Mouse (Mus musculus) cerebellum, adult 2 months (tissue): ENCODE data around the gene Use1. TPM values are rescaled to one million over a fixed set of nuclear protein-coding genes. Genes with fewer than 3 reads are reported as not detected.
"Not testable (repeated sequence)": the region's sequence is repeated elsewhere in the genome, so short reads cannot be mapped to it uniquely, and the experiment has no call there.

Experiments
- DNase-seq, 2 experiments: peaks; one replicate each; pipeline ENCODE4 v3.0.0; 2021
- H3K27ac ChIP-seq: fragments of 200-500 bp; 2 replicates; pipeline ENCODE4 v1.5.1; 2012; ENCODE audit warnings: low read length, control low read depth, inconsistent platforms; ENCODE audit not compliant: insufficient read depth
- H3K27me3 ChIP-seq: fragments of 200-500 bp; 2 replicates; pipeline ENCODE4 v1.6.1; 2012; ENCODE audit warnings: inconsistent platforms, mild to moderate bottlenecking, low read length, moderate library complexity; ENCODE audit not compliant: control insufficient read depth, insufficient read depth
- H3K4me1 ChIP-seq: fragments of 200-500 bp; 2 replicates; pipeline ENCODE4 v1.6.1; 2011; ENCODE audit warnings: low read length; ENCODE audit not compliant: control insufficient read depth, insufficient read depth
- H3K4me3 ChIP-seq: fragments of 200-500 bp; replicated peaks from 2 replicates; pipeline ENCODE3; 2011; ENCODE audit warnings: mild to moderate bottlenecking, low read depth, low read length, control low read depth; ENCODE audit not compliant: insufficient read depth
- CTCF ChIP-seq: fragments of 200-500 bp; IDR thresholded peaks from 2 replicates; pipeline ENCODE4 v1.5.1; 2011; ENCODE audit warnings: low read depth, mild to moderate bottlenecking, control low read depth, low read length, moderate library complexity, borderline replicate concordance; ENCODE audit not compliant: insufficient read depth
- POLR2A ChIP-seq: fragments of 200-500 bp; IDR thresholded peaks from 2 replicates; pipeline ENCODE4 v1.6.1; 2011; ENCODE audit warnings: low read length, control low read depth, borderline replicate concordance; ENCODE audit not compliant: insufficient read depth
- WGBS: fragments of 180-500 bp; shearing (Covaris S2); methylation state at CpG from one replicate; pipeline ENCODE4 v1.1.7; 2018; 5-methylcytosine and 5-hydroxymethylcytosine counted together
- polyA plus RNA-seq: library from polyadenylated mRNA; depleted of rRNA; stranded (reverse); fragments of >200 nt; gene quantifications from 2 replicates; pipeline ENCODE4 v1.2.3, GENCODE M21; 2012; rRNA removed

The Use1 gene
- 199 and 204 TPM in 2 replicates for polyA plus RNA-seq

GRCm38 (mm10) chr8:71366771-71367528, at the start of gene Use1:
Use1 (plus strand) TSS chr8:71366848.
- Histone ChIP-seq H3K27me3 (no peaks in the 10 kb centered on the region), H3K4me1 (peaks cover 5% of the 10 kb centered on the region; the same call in 1 of the 2 replicates), H3K27ac (peak within 1 kb of the TSS; percentile 71), H3K4me3 (peak within 1 kb of the TSS; percentile 60)
- TF ChIP-seq POLR2A (peak; percentile 73; the same call in 1 of the 2 replicates), CTCF (no peak)
- peak; percentile 92 to 93 for DNase-seq
- under 1% methylated on average over 56 of the region's 56 CpGs for WGBS

GRCm38 (mm10) chr8:71318610-71319009, 48.0 kb upstream of the Use1 start:
- DNase-seq, H3K4me3 ChIP-seq, H3K4me1 ChIP-seq, H3K27me3 ChIP-seq, H3K27ac ChIP-seq: not testable (repeated sequence)
- 81% methylated on average over 5 of the region's 5 CpGs for WGBS

GRCm38 (mm10) chr8:71319760-71320159, 46.9 kb upstream of the Use1 start:
- not testable (repeated sequence) for H3K27ac ChIP-seq, DNase-seq, H3K4me3 ChIP-seq, H3K27me3 ChIP-seq, H3K4me1 ChIP-seq
- 89% methylated on average over 2 of the region's 2 CpGs for WGBS

- DNase-seq, result peak in 1 of 2 experiments; percentile 7
- Histone ChIP-seq H3K27me3 (no peaks in the 10 kb centered on the region), H3K4me3 (no peak overlapping the region), H3K4me1 (no peaks in the 10 kb centered on the region), H3K27ac (no peak overlapping the region)
- TF ChIP-seq POLR2A (no peak), CTCF (no peak)
- 83% methylated on average over 3 of the region's 3 CpGs for WGBS
These were observed 43.7 kb upstream of the Use1 start for GRCm38 (mm10) chr8:71322939-71323338.

- 85% methylated on average over 1 of the region's 1 CpGs for WGBS
- no peak overlapping the region for H3K4me3 ChIP-seq
- TF ChIP-seq POLR2A (no peak), CTCF (peak; percentile 42; the same call in 1 of the 2 replicates)
- H3K4me1 ChIP-seq, result no peaks in the 10 kb centered on the region
- peak in 1 of 2 experiments; percentile 12 for DNase-seq
- no peak overlapping the region for H3K27ac ChIP-seq
- no peaks in the 10 kb centered on the region for H3K27me3 ChIP-seq
These were observed 41.8 kb upstream of the Use1 start for GRCm38 (mm10) chr8:71324848-71325247.

GRCm38 (mm10) chr8:71337834-71338233, 28.8 kb upstream of the Use1 start:
- not testable (repeated sequence) for H3K27me3 ChIP-seq
- WGBS, result 87% methylated on average over 6 of the region's 6 CpGs

GRCm38 (mm10) chr8:71340625-71341024, 26.0 kb upstream of the Use1 start:
- no peaks in the 10 kb centered on the region for H3K27me3 ChIP-seq
- TF ChIP-seq CTCF (peak; percentile 52; the same call in 1 of the 2 replicates), POLR2A (no peak)
- 84% methylated on average over 5 of the region's 5 CpGs for WGBS
- H3K4me1 ChIP-seq, result no peaks in the 10 kb centered on the region
- DNase-seq, result peak in 1 of 2 experiments; percentile 28
- no peak overlapping the region for H3K4me3 ChIP-seq
- no peak overlapping the region for H3K27ac ChIP-seq

More at GRCm38 (mm10) chr8:71337834-71338233, 28.8 kb upstream of the Use1 start:
- H3K27ac ChIP-seq, H3K4me3 ChIP-seq, H3K4me1 ChIP-seq, DNase-seq: not testable (repeated sequence)

GRCm38 (mm10) chr8:71346581-71346980, 20.1 kb upstream of the Use1 start:
- WGBS, result 45% methylated on average over 1 of the region's 1 CpGs
- no peak for DNase-seq

More at GRCm38 (mm10) chr8:71346581-71346980, 20.1 kb upstream of the Use1 start:
- H3K4me3 ChIP-seq, result no peak overlapping the region
- no peak overlapping the region for H3K27ac ChIP-seq
- no peak for TF ChIP-seq CTCF
- TF ChIP-seq POLR2A, result no peak
- no peaks in the 10 kb centered on the region for H3K27me3 ChIP-seq
- H3K4me1 ChIP-seq, result no peaks in the 10 kb centered on the region
